Mouse (Mus musculus) heart, embryonic 16.5 days (tissue): ENCODE measurements around the gene Traf6. TPM values are rescaled to one million over a fixed set of nuclear protein-coding genes. Genes with fewer than 3 reads are reported as not detected.
"Not testable (repeated sequence)": the region's sequence is repeated elsewhere in the genome, so short reads cannot be mapped to it uniquely, and the experiment has no call there.

Experiments
- ATAC-seq: fragments of 200-750 bp; cut with Nextera tagmentation; replicated peaks from 2 replicates; pipeline ENCODE4 v1.8.0; 2017; ENCODE audit warnings: moderate number of reproducible peaks; ENCODE audit not compliant: insufficient read depth, low FRiP score; ENCODE audit errors: extremely low read depth
- H3K27ac ChIP-seq: fragments of 300-500 bp; sonication (generic); 2 replicates; pipeline ENCODE4 v1.5.1; 2014; ENCODE audit warnings: mild to moderate bottlenecking, low read length, control low read depth, moderate library complexity
- H3K27me3 ChIP-seq: fragments of 300-500 bp; sonication (generic); 2 replicates; pipeline ENCODE4 v1.6.1; 2014; ENCODE audit warnings: low read length, mixed read lengths; ENCODE audit not compliant: control insufficient read depth, insufficient read depth
- H3K36me3 ChIP-seq: fragments of 300-500 bp; sonication (generic); 2 replicates; pipeline ENCODE4 v1.6.1; 2014; ENCODE audit not compliant: control insufficient read depth, insufficient read depth
- H3K4me1 ChIP-seq: fragments of 300-500 bp; sonication (generic); 2 replicates; pipeline ENCODE4 v1.6.1; 2014; ENCODE audit warnings: low read length, mixed read lengths; ENCODE audit not compliant: control insufficient read depth, insufficient read depth
- H3K4me2 ChIP-seq: fragments of 300-500 bp; sonication (generic); 2 replicates; pipeline ENCODE4 v1.6.1; 2014; ENCODE audit warnings: low read depth, mild to moderate bottlenecking, control low read depth, low read length
- H3K4me3 ChIP-seq: fragments of 300-500 bp; sonication (generic); 2 replicates; pipeline ENCODE4 v1.5.1; 2014; ENCODE audit warnings: mild to moderate bottlenecking, control low read depth, low read length
- H3K9ac ChIP-seq: fragments of 300-500 bp; sonication (generic); 2 replicates; pipeline ENCODE4 v1.6.1; 2014; ENCODE audit warnings: low read length, control low read depth
- H3K9me3 ChIP-seq: fragments of 300-500 bp; sonication (generic); replicated peaks from 2 replicates; pipeline ENCODE4 v1.6.1; 2016; ENCODE audit warnings: low read length; ENCODE audit not compliant: control insufficient read depth
- WGBS: fragments of 180-500 bp; shearing (Covaris S2); extraction: QIAGEN DNeasy Blood & Tissue Kit; methylation state at CpG from one replicate; pipeline ENCODE4 v1.1.7; 2014; 5-methylcytosine and 5-hydroxymethylcytosine counted together
- polyA plus RNA-seq: library from polyadenylated mRNA; unstranded; fragments of >200 nt; fragmentation: Nextera tagmentation; extraction: Ambion mirVana; gene quantifications from 2 replicates; pipeline ENCODE4 v1.2.1, GENCODE M21; 2015

The Traf6 gene
- polyA plus RNA-seq, 1 experiment from 2014 or later, result 6.2 TPM

DNA sequence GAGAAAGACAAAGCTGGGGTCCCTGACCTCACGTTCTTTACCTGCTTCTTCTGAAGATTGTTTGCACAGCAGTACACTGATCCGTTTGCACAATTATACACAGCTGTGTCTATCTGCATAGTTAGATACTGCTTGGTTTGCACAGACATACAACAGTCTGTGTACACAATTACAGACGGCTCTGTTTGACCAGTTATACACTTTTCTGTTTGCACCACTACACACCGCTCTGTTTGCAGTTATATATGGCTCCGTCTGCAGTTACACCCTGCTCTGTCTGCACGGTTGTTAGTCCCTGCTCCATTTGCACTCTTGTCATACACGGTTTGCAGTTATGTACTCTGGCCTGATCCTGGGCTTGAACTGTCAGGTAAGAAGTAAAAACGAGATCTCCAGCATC, 63.4 kb downstream of the Traf6 start:
- Histone ChIP-seq H3K4me1 (no peaks in the 10 kb centered on the region), H3K4me3 (no peak overlapping the region), H3K9ac (no peak overlapping the region), H3K36me3 (no peaks in the 10 kb centered on the region), H3K4me2 (no peak overlapping the region), H3K27ac (no peak overlapping the region), H3K27me3 (no peaks in the 10 kb centered on the region), H3K9me3 (no peaks in the 10 kb centered on the region)
- WGBS, result 75% methylated on average over 8 of the region's 8 CpGs
- no peak for ATAC-seq

DNA sequence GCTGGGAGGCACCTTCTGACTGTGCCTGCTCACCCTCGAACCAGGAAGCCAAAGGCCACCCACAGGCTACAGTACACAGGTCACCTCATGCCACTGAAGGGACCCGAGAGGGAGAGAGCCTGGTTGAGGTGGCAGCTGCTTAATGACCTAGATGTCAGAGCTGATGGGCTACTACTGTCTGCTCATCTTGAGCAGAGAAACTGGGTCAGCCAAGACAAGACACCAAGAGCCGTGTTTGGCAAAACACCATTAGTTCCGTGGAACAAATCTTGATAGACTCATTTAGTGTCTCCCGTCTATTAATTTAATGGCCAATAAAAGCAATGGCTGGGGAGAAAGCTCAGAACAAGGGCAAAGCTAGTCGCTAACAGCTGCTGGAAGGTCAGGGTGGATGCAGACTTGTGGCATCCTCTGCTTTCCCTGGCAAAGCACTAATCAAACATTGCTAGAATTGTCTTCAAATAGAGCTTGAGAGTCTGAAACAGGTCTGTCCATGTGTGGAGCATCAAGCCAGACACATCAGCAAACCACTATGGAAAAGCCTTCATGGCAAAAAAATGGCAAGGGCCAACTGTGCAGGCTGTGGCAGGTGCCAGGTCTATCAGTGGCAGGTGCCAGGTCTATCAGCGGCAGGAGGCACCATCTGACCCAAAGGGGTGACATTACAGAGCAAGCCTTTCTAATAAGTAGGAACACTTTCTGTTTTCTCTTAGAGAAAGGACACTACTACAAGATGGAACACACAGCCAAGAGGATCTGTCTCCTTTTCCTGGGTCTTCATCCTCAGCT, 64.0 kb downstream of the Traf6 start:
- no peaks in the 10 kb centered on the region for H3K27me3 ChIP-seq
- H3K4me2 ChIP-seq, result no peak overlapping the region
- no peaks in the 10 kb centered on the region for H3K4me1 ChIP-seq
- no peaks in the 10 kb centered on the region for H3K36me3 ChIP-seq
- WGBS, result 79% methylated on average over 7 of the region's 7 CpGs
- no peak for ATAC-seq
- no peak overlapping the region for H3K27ac ChIP-seq
- no peaks in the 10 kb centered on the region for H3K9me3 ChIP-seq
- H3K4me3 ChIP-seq, result no peak overlapping the region
- H3K9ac ChIP-seq, result no peak overlapping the region

DNA sequence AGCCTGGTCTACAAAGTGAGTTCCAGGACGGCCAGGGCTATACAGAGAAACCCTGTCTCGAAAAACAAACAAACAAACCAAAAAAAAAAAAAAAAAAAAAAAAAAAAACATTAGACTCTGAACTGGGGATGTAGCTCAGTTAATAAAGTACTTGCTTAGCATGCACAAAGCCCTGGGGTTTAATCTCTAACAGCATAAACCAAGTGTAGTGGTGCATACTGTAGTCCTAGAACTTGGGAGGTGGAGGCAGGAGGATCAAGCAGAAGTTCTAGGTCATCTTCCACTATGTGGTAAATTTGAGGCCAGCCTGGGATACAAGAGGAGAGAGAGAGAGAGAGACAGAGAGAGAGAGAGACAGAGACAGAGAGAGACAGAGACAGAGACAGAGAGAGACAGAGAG, 67.4 kb downstream of the Traf6 start:
- H3K4me3 ChIP-seq, H3K4me1 ChIP-seq, H3K27ac ChIP-seq, H3K9me3 ChIP-seq, ATAC-seq, H3K27me3 ChIP-seq, H3K4me2 ChIP-seq, H3K9ac ChIP-seq, H3K36me3 ChIP-seq: not testable (repeated sequence)
- WGBS, result 79% methylated on average over 2 of the region's 2 CpGs

DNA sequence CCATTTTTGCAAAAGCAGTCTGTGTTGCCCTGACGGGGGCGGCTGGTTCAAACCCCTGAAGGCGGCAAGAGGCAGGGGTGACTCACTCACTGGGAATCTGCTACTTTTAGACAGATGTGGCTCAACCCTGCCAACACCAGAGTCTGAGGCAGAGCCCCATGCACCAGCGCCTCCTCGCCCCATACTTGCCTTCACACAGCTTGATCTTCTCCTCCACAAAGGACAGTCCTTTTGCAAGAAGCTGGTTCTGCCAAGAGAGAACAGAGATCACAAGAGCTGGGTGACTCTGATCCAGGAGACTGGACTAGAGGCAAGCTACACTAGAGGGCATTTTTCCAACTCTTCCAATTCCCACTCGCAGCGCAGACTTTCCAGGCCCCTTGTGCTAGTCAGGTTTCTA, 68.3 kb downstream of the Traf6 start:
- 64% methylated on average over 7 of the region's 7 CpGs for WGBS
- H3K27ac ChIP-seq, result no peak overlapping the region
- H3K4me2 ChIP-seq, result no peak overlapping the region
- peaks cover 9% of the 10 kb centered on the region for H3K4me1 ChIP-seq
- H3K9ac ChIP-seq, result no peak overlapping the region
- no peak for ATAC-seq
- H3K27me3 ChIP-seq, result no peaks in the 10 kb centered on the region
- H3K4me3 ChIP-seq, result no peak overlapping the region
- H3K36me3 ChIP-seq, result no peaks in the 10 kb centered on the region
- H3K9me3 ChIP-seq, result no peaks in the 10 kb centered on the region

Other genes with a start within 250 kb of the Traf6 start
- 3.8 and 13.2 TPM in 2 replicates for gene Rag2, start 53.7 kb upstream of the Traf6 start, polyA plus RNA-seq
- 6.4 and 15.8 TPM in 2 replicates for gene Rag1, start 28.9 kb upstream of the Traf6 start, polyA plus RNA-seq
- gene B230118H07Rik, start 28.9 kb upstream of the Traf6 start, polyA plus RNA-seq, result 60.3 and 63.3 TPM in 2 replicates
- 6.2 and 9.4 TPM in 2 replicates for gene Prr5l, start 204.6 kb downstream of the Traf6 start, polyA plus RNA-seq
- gene Commd9, start 207.8 kb downstream of the Traf6 start, polyA plus RNA-seq, result 51.8 and 54.0 TPM in 2 replicates